Mouse (Mus musculus) midbrain, embryonic 11.5 days (tissue): ENCODE results near the gene Soat1. TPM values are rescaled to one million over a fixed set of nuclear protein-coding genes. Genes with fewer than 3 reads are reported as not detected.

Experiments used
- ATAC-seq: fragments of 200-750 bp; cut with Nextera tagmentation; 2 replicates; pipeline ENCODE4 v1.8.0; 2017; ENCODE audit warnings: moderate TSS enrichment, moderate library complexity; ENCODE audit not compliant: low FRiP score
- DNase-seq: peaks from one replicate; pipeline ENCODE4 v3.0.0; 2015; ENCODE audit warnings: low spot score; ENCODE audit errors: missing footprints
- H3K27ac ChIP-seq: fragments of 300-500 bp; sonication (generic); 2 replicates; pipeline ENCODE4 v1.5.1; 2014; ENCODE audit warnings: low read depth, low read length
- H3K27me3 ChIP-seq: fragments of 300-500 bp; sonication (generic); 2 replicates; pipeline ENCODE4 v1.6.1; 2014; ENCODE audit warnings: mild to moderate bottlenecking, low read length, moderate library complexity, mixed read lengths; ENCODE audit not compliant: control insufficient read depth, insufficient read depth
- H3K36me3 ChIP-seq: fragments of 300-500 bp; sonication (generic); 2 replicates; pipeline ENCODE4 v1.6.1; 2014; ENCODE audit warnings: mild to moderate bottlenecking, low read length, moderate library complexity, mixed read lengths; ENCODE audit not compliant: control insufficient read depth, insufficient read depth
- H3K4me1 ChIP-seq: fragments of 300-500 bp; sonication (generic); 2 replicates; pipeline ENCODE4 v1.6.1; 2014; ENCODE audit warnings: low read length; ENCODE audit not compliant: control insufficient read depth, insufficient read depth
- H3K4me2 ChIP-seq: fragments of 300-500 bp; sonication (generic); 2 replicates; pipeline ENCODE4 v1.6.1; 2014; ENCODE audit warnings: mild to moderate bottlenecking, moderate library complexity
- H3K4me3 ChIP-seq: fragments of 300-500 bp; sonication (generic); 2 replicates; pipeline ENCODE4 v1.5.1; 2014; ENCODE audit warnings: low read depth, low read length
- H3K9ac ChIP-seq: fragments of 300-500 bp; sonication (generic); 2 replicates; pipeline ENCODE4 v1.6.1; 2014; ENCODE audit warnings: low read length
- H3K9me3 ChIP-seq: fragments of 300-500 bp; sonication (generic); 2 replicates; pipeline ENCODE4 v1.6.1; 2016; ENCODE audit warnings: low read length; ENCODE audit not compliant: control insufficient read depth
- WGBS: fragments of 180-500 bp; shearing (Covaris S2); extraction: QIAGEN DNeasy Blood & Tissue Kit; methylation state at CpG from one replicate; pipeline ENCODE4 v1.1.7; 2014; 5-methylcytosine and 5-hydroxymethylcytosine counted together
- polyA plus RNA-seq: library from polyadenylated mRNA; unstranded; fragments of >200 nt; fragmentation: Nextera tagmentation; extraction: Ambion mirVana; gene quantifications from 2 replicates; pipeline ENCODE4 v1.2.1, GENCODE M21; 2014

Gene Soat1
- polyA plus RNA-seq, 1 experiment from 2014 or later, result 21.4 TPM

- no peaks in the 10 kb centered on the region for H3K9me3 ChIP-seq
- H3K4me1 ChIP-seq, result no peaks in the 10 kb centered on the region
- WGBS, result 90% methylated on average over 3 of the region's 3 CpGs
- no peak overlapping the region for H3K4me2 ChIP-seq
- H3K9ac ChIP-seq, result no peak overlapping the region
- no peak overlapping the region for H3K27ac ChIP-seq
- no peak for DNase-seq
- no peaks in the 10 kb centered on the region for H3K27me3 ChIP-seq
- no peaks in the 10 kb centered on the region for H3K36me3 ChIP-seq
- no peak overlapping the region for H3K4me3 ChIP-seq
- no peak for ATAC-seq
Observed at GRCm38 (mm10) chr1:156424054-156424453, 50.1 kb downstream of the Soat1 start.

- Histone ChIP-seq H3K9me3 (no peaks in the 10 kb centered on the region), H3K9ac (no peak overlapping the region), H3K4me1 (no peaks in the 10 kb centered on the region), H3K4me3 (no peak overlapping the region), H3K27me3 (no peaks in the 10 kb centered on the region), H3K36me3 (no peaks in the 10 kb centered on the region), H3K4me2 (no peak overlapping the region), H3K27ac (no peak overlapping the region)
- WGBS, result 87% methylated on average over 6 of the region's 6 CpGs
- ATAC-seq, result no peak
- DNase-seq, result no peak
Observed at GRCm38 (mm10) chr1:156423493-156423892, 50.6 kb downstream of the Soat1 start.

- Histone ChIP-seq H3K27ac (no peak overlapping the region), H3K9me3 (no peaks in the 10 kb centered on the region), H3K27me3 (no peaks in the 10 kb centered on the region), H3K4me3 (no peak overlapping the region), H3K4me2 (no peak overlapping the region), H3K36me3 (no peaks in the 10 kb centered on the region), H3K9ac (no peak overlapping the region), H3K4me1 (no peaks in the 10 kb centered on the region)
- WGBS, result 80% methylated on average over 6 of the region's 6 CpGs
- ATAC-seq, result no peak
- no peak for DNase-seq
Observed at GRCm38 (mm10) chr1:156422856-156423255, 51.3 kb downstream of the Soat1 start.

- Histone ChIP-seq H3K27ac (peak within 1 kb of the TSS; percentile 12; the same call in 1 of the 2 replicates), H3K4me1 (no peaks in the 10 kb centered on the region), H3K4me2 (peak within 1 kb of the TSS; percentile 56), H3K36me3 (no peaks in the 10 kb centered on the region), H3K9ac (peak within 1 kb of the TSS; percentile 44), H3K4me3 (peak within 1 kb of the TSS; percentile 54), H3K9me3 (no peaks in the 10 kb centered on the region), H3K27me3 (no peaks in the 10 kb centered on the region)
- ATAC-seq (peak; percentile 95), DNase-seq (peak; percentile 99)
- WGBS, result under 1% methylated on average over 39 of the region's 44 CpGs
Observed at GRCm38 (mm10) chr1:156420671-156421297, 53.3 kb downstream of the Soat1 start, which contains the start of gene Axdnd1. TSS of gene Axdnd1 (minus strand) at chr1:156421159.

- H3K27me3 ChIP-seq, result no peaks in the 10 kb centered on the region
- 64% methylated on average over 4 of the region's 4 CpGs for WGBS
- H3K9me3 ChIP-seq, result no peaks in the 10 kb centered on the region
- H3K4me2 ChIP-seq, result no peak overlapping the region
- H3K9ac ChIP-seq, result no peak overlapping the region
- ATAC-seq (no peak), DNase-seq (peak; percentile 87)
- H3K36me3 ChIP-seq, result no peaks in the 10 kb centered on the region
- H3K27ac ChIP-seq, result no peak overlapping the region
- H3K4me1 ChIP-seq, result no peaks in the 10 kb centered on the region
- H3K4me3 ChIP-seq, result no peak overlapping the region
Observed at GRCm38 (mm10) chr1:156418170-156418569, 56.0 kb downstream of the Soat1 start.

GRCm38 (mm10) chr1:156408521-156408920 is 65.6 kb downstream of the Soat1 start:
- H3K27ac ChIP-seq, result no peak overlapping the region
- no peak overlapping the region for H3K4me3 ChIP-seq
- no peak for DNase-seq
- no peaks in the 10 kb centered on the region for H3K9me3 ChIP-seq
- no peaks in the 10 kb centered on the region for H3K27me3 ChIP-seq
- H3K36me3 ChIP-seq, result no peaks in the 10 kb centered on the region
- WGBS, result 67% methylated on average over 4 of the region's 4 CpGs
- H3K4me2 ChIP-seq, result no peak overlapping the region
- no peaks in the 10 kb centered on the region for H3K4me1 ChIP-seq
- ATAC-seq, result no peak
- no peak overlapping the region for H3K9ac ChIP-seq

GRCm38 (mm10) chr1:156408004-156408403 is 66.1 kb downstream of the Soat1 start:
- no peaks in the 10 kb centered on the region for H3K9me3 ChIP-seq
- DNase-seq, result no peak
- WGBS, result 76% methylated on average over 3 of the region's 3 CpGs
- H3K9ac ChIP-seq, result no peak overlapping the region
- no peaks in the 10 kb centered on the region for H3K4me1 ChIP-seq
- ATAC-seq, result no peak
- H3K27ac ChIP-seq, result no peak overlapping the region
- no peaks in the 10 kb centered on the region for H3K27me3 ChIP-seq
- no peaks in the 10 kb centered on the region for H3K36me3 ChIP-seq
- H3K4me3 ChIP-seq, result no peak overlapping the region
- no peak overlapping the region for H3K4me2 ChIP-seq

- H3K4me1 ChIP-seq, result no peaks in the 10 kb centered on the region
- no peak overlapping the region for H3K9ac ChIP-seq
- H3K4me2 ChIP-seq, result no peak overlapping the region
- no peak for ATAC-seq
- no peak for DNase-seq
- H3K4me3 ChIP-seq, result no peak overlapping the region
- H3K36me3 ChIP-seq, result no peaks in the 10 kb centered on the region
- H3K27ac ChIP-seq, result no peak overlapping the region
- no peaks in the 10 kb centered on the region for H3K27me3 ChIP-seq
- WGBS, result 39% methylated on average over 10 of the region's 10 CpGs
- no peaks in the 10 kb centered on the region for H3K9me3 ChIP-seq
Observed at GRCm38 (mm10) chr1:156403251-156403650, 70.9 kb downstream of the Soat1 start.

GRCm38 (mm10) chr1:156402491-156402890 is 71.6 kb downstream of the Soat1 start:
- H3K27ac ChIP-seq, result no peak overlapping the region
- H3K36me3 ChIP-seq, result no peaks in the 10 kb centered on the region
- H3K9me3 ChIP-seq, result no peaks in the 10 kb centered on the region
- H3K4me3 ChIP-seq, result no peak overlapping the region
- H3K27me3 ChIP-seq, result no peaks in the 10 kb centered on the region
- WGBS, result 64% methylated on average over 2 of the region's 2 CpGs
- no peak for DNase-seq
- H3K4me1 ChIP-seq, result no peaks in the 10 kb centered on the region
- no peak overlapping the region for H3K4me2 ChIP-seq
- no peak for ATAC-seq
- no peak overlapping the region for H3K9ac ChIP-seq
